35 mouse cellular contexts compared by ENCODE assay signal in the genomic region with DNA sequence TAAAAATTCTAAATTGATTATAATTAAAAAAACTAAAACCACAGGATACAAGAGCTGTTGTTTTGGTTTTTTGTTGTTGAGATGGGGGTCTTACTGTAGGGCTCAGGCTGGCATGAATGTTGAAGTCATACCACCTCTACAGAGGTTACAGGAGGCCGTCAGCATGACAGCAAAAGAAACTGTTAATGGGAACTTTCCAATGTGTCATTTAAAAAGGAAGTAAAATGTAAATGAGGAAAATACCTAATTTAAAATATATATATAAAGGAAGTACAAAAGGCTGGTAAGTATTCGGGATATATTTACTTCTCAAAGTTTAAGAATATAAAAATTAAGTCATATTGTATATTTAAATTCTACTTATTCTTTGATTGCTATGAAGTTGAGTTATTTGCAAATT.
"Had no signal": no experiment of that assay in that cellular context is flagged by ENCODE, and none has a peak within 500 bp of the region (broad histone marks: within the 10 kb centered on the region; RNA-seq: fewer than 3 reads in every experiment).

No protein-coding gene starts in this region.

- H3K27me3 ChIP-seq: heart, embryonic 12.5 days; heart, embryonic 13.5 days; heart, embryonic 15.5 days; hindbrain, embryonic 12.5 days; hindbrain, embryonic 13.5 days; hindbrain, embryonic 15.5 days; intestine, embryonic 15.5 days; kidney, embryonic 15.5 days had no signal

- H3K27ac ChIP-seq: heart, embryonic 13.5 days; heart, embryonic 15.5 days; hindbrain, embryonic 10.5 days; hindbrain, embryonic 12.5 days; hindbrain, embryonic 13.5 days; hindbrain, embryonic 14.5 days; hindbrain, embryonic 15.5 days; hindbrain, postnatal 0 days; intestine, embryonic 15.5 days; kidney, embryonic 15.5 days; kidney, postnatal 0 days; layer of hippocampus, adult 2 months; left cerebral cortex, adult 2 months had no signal

- H3K4me3 ChIP-seq: heart, embryonic 12.5 days; heart, embryonic 13.5 days; heart, embryonic 15.5 days; hindbrain, embryonic 10.5 days; hindbrain, embryonic 12.5 days; hindbrain, embryonic 13.5 days; hindbrain, embryonic 15.5 days; intestine, embryonic 15.5 days; kidney, embryonic 15.5 days; layer of hippocampus, adult 2 months; left cerebral cortex, adult 2 months had no signal

- H3K9ac ChIP-seq: heart, embryonic 12.5 days; heart, embryonic 13.5 days; heart, embryonic 15.5 days; hindbrain, embryonic 12.5 days; hindbrain, embryonic 13.5 days; hindbrain, embryonic 14.5 days; hindbrain, embryonic 15.5 days; intestine, embryonic 15.5 days; kidney, embryonic 15.5 days had no signal

- H3K36me3 ChIP-seq: heart, embryonic 12.5 days; intestine, embryonic 15.5 days; kidney, embryonic 15.5 days had no signal

- H3K4me2 ChIP-seq: heart, embryonic 11.5 days; heart, embryonic 12.5 days; heart, embryonic 13.5 days; heart, embryonic 15.5 days; hindbrain, embryonic 12.5 days; hindbrain, embryonic 13.5 days; hindbrain, embryonic 14.5 days; hindbrain, embryonic 15.5 days; intestine, embryonic 15.5 days; kidney, embryonic 15.5 days had no signal

- H3K9me3 ChIP-seq: heart, embryonic 12.5 days; heart, embryonic 13.5 days; heart, embryonic 15.5 days; hindbrain, embryonic 10.5 days; hindbrain, embryonic 12.5 days; hindbrain, embryonic 13.5 days; hindbrain, embryonic 15.5 days; intestine, embryonic 15.5 days; kidney, embryonic 15.5 days had no signal

- ATAC-seq: hindbrain, embryonic 16.5 days; hindbrain, postnatal 0 days; inflammation-experienced regulatory T-cells, adult 6 months; intestine, embryonic 15.5 days; intestine, embryonic 16.5 days; intestine, postnatal 0 days had no signal

- DNase-seq: heart, postnatal 10 days; heart, postnatal 14 days; heart, postnatal 36 days; heart, postnatal 4 days; kidney, adult 11 months; kidney, adult 18-20 months; kidney, adult 2 months; kidney, adult 8-10 months; kidney, adult 9 months; kidney, postnatal 10 days; kidney, postnatal 14 days; kidney, postnatal 25 days; kidney, postnatal 36 days; kidney, postnatal 4 days; layer of hippocampus, adult 9-11 months; layer of hippocampus, postnatal 36 days had no signal

- H3K4me1 ChIP-seq: hindbrain, embryonic 10.5 days; hindbrain, embryonic 12.5 days; hindbrain, embryonic 13.5 days; hindbrain, embryonic 15.5 days; intestine, embryonic 15.5 days; kidney, embryonic 15.5 days had no signal
